Mouse (Mus musculus) monocyte, adult 5-6 weeks (primary cell): Measurements from ENCODE around the gene Trmt2a. TPM values are rescaled to one million over a fixed set of nuclear protein-coding genes. Genes with fewer than 3 reads are reported as not detected.
"Not testable (repeated sequence)": the region's sequence is repeated elsewhere in the genome, so short reads cannot be mapped to it uniquely, and the experiment has no call there.

Experiments used
- ATAC-seq: fragments of 153-309, 156-312 bp; replicated peaks from 2 replicates; pipeline ENCODE4 v1.8.0; 2017; ENCODE audit warnings: mild to moderate bottlenecking; ENCODE audit not compliant: low TSS enrichment, insufficient number of reproducible peaks, severe bottlenecking, poor library complexity, low FRiP score
- total RNA-seq: library from RNA; stranded (forward); fragments of 200-1000, 200-491, 200-594 nt; gene quantifications from 3 replicates; pipeline ENCODE4 v1.2.3, GENCODE M21; 2017

Trmt2a gene
- total RNA-seq, 1 experiment from 2014 or later: 79.6 TPM

DNA sequence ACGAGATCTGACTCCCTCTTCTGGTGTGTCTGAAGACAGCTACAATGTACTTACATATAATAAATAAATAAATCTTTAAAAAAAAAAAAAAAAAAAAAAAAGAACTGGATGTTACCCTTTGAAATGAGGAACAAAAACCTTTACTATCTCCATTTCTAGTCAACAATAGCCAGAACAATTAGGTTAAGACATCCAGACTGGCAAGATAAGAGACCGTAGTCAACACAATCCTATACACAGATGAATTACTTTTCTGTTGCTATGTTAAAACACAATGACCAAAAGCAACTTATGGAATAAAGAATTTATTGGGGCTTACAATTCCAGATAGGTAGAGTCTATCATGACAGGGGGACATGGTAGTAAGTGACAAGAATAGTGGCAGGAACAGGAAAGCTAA is 16.5 kb downstream of the Trmt2a start:
- no peak for ATAC-seq

- ATAC-seq: no peak
Measured at GRCm38 (mm10) chr16:18268182-18268581, 19.7 kb downstream of the Trmt2a start.

DNA sequence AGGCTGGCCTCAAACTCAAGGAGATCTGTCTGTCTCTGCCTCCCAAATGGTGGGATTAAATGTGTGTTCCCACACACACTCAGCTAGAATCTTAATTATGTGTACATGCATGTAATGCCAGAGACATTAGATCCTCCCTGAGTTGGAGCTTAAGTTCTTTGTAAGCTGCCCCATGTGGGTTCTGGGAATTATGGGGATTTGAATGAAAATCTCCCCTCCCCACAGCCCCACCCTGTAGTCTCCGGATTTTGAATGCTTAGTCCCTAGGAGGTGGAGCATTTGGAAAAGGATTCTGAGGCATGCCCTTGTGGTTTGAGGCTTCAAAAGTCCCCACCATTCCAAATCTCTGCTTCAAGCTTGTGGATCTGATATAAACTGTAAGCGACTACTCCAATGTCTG is 26.7 kb downstream of the Trmt2a start:
- ATAC-seq: no peak

- ATAC-seq: no peak
Measured at GRCm38 (mm10) chr16:18288166-18288565, 39.7 kb downstream of the Trmt2a start.

DNA sequence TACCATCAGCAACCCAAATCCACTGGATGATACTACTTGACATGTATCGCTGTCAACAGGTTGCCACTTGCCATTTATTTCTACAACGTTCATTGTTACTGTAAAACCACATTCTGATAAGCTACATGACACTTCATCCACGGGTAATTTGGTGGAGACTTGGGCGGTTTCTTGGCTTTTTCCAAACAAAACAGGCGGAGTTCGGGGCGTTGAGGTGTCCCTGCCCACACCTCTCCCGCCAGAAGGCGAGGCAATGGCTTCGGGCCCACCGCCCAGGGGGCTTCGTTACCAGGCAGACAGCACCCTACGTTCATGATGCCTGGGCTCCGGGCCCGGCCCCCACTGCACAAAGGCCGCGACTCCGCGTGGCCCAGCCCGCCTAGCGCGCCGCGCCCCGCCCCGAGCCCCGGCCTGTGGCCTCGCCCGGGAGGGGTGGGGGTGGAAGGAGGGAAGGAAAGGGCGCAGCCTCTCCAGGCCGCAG is 40.1 kb downstream of the Trmt2a start:
- ATAC-seq: peak; percentile 36; the same call in 1 of the 2 replicates

GRCm38 (mm10) chr16:18289067-18289588 is 40.6 kb downstream of the Trmt2a start, which contains the start of gene Dgcr8:
TSS of gene Dgcr8 (minus strand) at chr16:18289246.
- peak; percentile 90 for ATAC-seq

GRCm38 (mm10) chr16:18289614-18290013 is 41.1 kb downstream of the Trmt2a start:
- not testable (repeated sequence) for ATAC-seq

Other genes starting within 250 kb of the Trmt2a start
- gene Dgcr6, start 195.8 kb upstream of the Trmt2a start, total RNA-seq: 0.67 to 3.5 TPM (median 1.3 TPM) in 3 replicates
- gene Prodh, start 158.5 kb upstream of the Trmt2a start, total RNA-seq: 6.4 to 11.0 TPM (median 7.1 TPM) in 3 replicates
- gene Rtn4r, start 121.0 kb upstream of the Trmt2a start, total RNA-seq: 0.38 TPM in 1 of 3 replicates, not detected in the others
- gene Ccdc188, start 30.8 kb upstream of the Trmt2a start, total RNA-seq: not detected in 3 replicates
- 0.76 to 6.5 TPM (median 1.2 TPM) in 3 replicates for gene Zdhhc8, start 13.5 kb upstream of the Trmt2a start, total RNA-seq
- 90.8 to 134 TPM (median 92.1 TPM) in 3 replicates for gene Ranbp1, start 53 bp downstream of the Trmt2a start, total RNA-seq
- 4.2 TPM in 1 of 3 replicates, not detected in the others for gene Gm49776, start 9.6 kb downstream of the Trmt2a start, total RNA-seq
- 33.6 to 45.3 TPM (median 37.4 TPM) in 3 replicates for gene Dgcr8, start 40.6 kb downstream of the Trmt2a start, total RNA-seq
- 15.3 to 37.3 TPM (median 31.7 TPM) in 3 replicates for gene Tango2, start 99.4 kb downstream of the Trmt2a start, total RNA-seq
- 1.4 to 2.2 TPM (median 1.7 TPM) in 3 replicates for gene Arvcf, start 99.5 kb downstream of the Trmt2a start, total RNA-seq
- 9.3 to 21.9 TPM (median 18.1 TPM) in 3 replicates for gene Txnrd2, start 177.7 kb downstream of the Trmt2a start, total RNA-seq
- 11.3 to 19.0 TPM (median 15.8 TPM) in 3 replicates for gene Comt, start 178.2 kb downstream of the Trmt2a start, total RNA-seq